Mouse (Mus musculus): ENCODE data around the gene Dspp. TPM values are rescaled to one million over a fixed set of nuclear protein-coding genes. Genes with fewer than 3 reads are reported as not detected.

Dspp gene
- polyA plus RNA-seq, 1 experiment from 2014 or later = 0.04 TPM

DNA sequence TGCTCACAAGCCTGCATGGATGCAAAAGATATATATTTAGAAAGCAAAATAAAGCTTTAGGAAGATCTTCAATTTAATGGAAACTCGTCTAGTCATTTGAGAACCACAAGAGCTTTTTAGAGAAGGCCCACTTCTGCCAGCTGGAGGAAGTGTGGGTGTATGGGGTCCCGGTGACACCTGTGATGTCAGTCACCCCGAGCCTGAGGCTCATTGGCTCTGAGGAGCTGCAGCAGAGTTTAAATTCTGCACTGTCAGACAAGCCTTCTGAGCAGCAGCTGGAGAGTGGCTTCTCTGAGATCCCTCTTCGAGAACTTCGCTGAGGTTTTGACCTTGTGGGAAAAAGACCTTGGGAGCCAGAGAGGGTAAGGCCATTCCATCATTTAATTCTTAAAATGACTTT is 31.8 kb downstream of the Dspp start, which contains the start of gene Dmp1:
Dmp1 (plus strand) TSS at position 263 of the 400 bp plus-strand sequence.
- no peak within 1 kb of the TSS for H3K4me2 ChIP-seq
- no peak for ATAC-seq (ENCODE audit: insufficient number of reproducible peaks, insufficient read depth, low FRiP score, low TSS enrichment, low read depth)
- H3K9ac ChIP-seq = no peak within 1 kb of the TSS
- H3K9me3 ChIP-seq = no peaks in the 10 kb centered on the region
- H3K4me3 ChIP-seq = no peak within 1 kb of the TSS
- WGBS = 71% methylated on average over 5 of the region's 5 CpGs
- H3K4me1 ChIP-seq = peaks cover 4% of the 10 kb centered on the region; the same call in 1 of the 2 replicates
- no peak within 1 kb of the TSS for H3K27ac ChIP-seq
- no peaks in the 10 kb centered on the region for H3K27me3 ChIP-seq
- no peaks in the 10 kb centered on the region for H3K36me3 ChIP-seq

DNA sequence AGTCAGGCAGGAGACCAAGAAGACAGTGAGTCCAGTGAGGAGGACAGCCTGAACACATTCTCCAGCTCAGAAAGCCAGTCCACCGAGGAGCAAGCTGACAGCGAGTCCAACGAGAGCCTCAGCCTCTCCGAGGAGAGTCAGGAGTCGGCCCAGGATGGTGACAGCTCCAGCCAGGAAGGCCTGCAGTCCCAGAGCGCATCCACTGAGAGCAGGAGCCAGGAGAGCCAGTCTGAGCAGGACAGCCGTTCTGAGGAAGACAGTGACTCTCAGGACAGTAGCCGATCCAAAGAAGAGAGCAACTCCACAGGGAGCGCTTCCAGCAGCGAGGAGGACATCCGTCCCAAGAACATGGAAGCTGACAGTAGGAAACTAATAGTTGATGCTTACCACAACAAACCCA is 42.0 kb downstream of the Dspp start:
- H3K4me1 ChIP-seq = no peaks in the 10 kb centered on the region
- ATAC-seq (ENCODE audit: insufficient number of reproducible peaks, insufficient read depth, low FRiP score, low TSS enrichment, low read depth) = no peak
- H3K4me2 ChIP-seq = no peak overlapping the region
- no peaks in the 10 kb centered on the region for H3K9me3 ChIP-seq
- H3K27ac ChIP-seq = no peak overlapping the region
- H3K36me3 ChIP-seq = no peaks in the 10 kb centered on the region
- no peak overlapping the region for H3K4me3 ChIP-seq
- no peaks in the 10 kb centered on the region for H3K27me3 ChIP-seq
- WGBS = 73% methylated on average over 11 of the region's 11 CpGs
- no peak overlapping the region for H3K9ac ChIP-seq

DNA sequence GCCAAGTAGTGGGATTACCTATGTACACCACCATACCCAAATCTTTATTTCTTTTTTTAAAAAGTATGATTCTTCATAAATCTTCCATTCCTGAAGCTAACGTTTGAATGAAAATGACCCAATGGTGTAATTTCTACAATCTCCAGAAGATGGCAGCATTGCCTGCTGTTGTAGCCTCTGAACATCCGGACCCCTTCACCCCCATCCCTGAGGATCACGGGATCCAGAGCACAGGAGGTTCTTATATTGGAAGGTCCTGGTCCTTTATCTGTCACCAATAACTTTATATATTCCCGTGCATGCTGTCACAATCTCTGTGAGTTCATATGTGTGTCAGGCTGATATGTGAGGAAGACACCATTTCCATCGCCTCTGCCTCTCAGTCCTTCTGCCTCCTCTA is 48.4 kb downstream of the Dspp start:
- 33% methylated on average over 5 of the region's 5 CpGs for WGBS
- Histone ChIP-seq H3K4me1 (no peaks in the 10 kb centered on the region), H3K9me3 (no peaks in the 10 kb centered on the region), H3K4me3 (no peak overlapping the region), H3K27ac (no peak overlapping the region), H3K9ac (no peak overlapping the region), H3K36me3 (no peaks in the 10 kb centered on the region), H3K4me2 (no peak overlapping the region), H3K27me3 (no peaks in the 10 kb centered on the region)
- ATAC-seq (ENCODE audit: insufficient number of reproducible peaks, insufficient read depth, low FRiP score, low TSS enrichment, low read depth) = no peak

DNA sequence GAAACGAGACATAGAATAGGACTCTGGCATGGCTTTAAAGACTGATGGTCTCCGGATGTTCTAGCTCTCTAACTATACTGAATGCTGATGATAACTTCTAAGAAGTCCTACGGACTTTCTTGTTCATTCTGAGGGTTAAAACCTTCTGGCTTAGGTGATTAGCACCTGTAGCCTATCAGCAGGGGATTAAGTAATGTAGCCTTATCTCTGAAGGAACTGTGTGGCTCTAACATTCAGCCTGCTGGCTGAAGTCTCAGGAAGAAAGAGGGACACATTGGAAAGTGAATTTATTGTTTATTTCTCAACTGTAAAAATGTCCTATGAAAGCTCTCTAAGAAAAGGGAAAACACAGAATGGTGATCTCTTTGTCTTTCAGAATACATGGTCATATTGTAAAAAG is 53.8 kb downstream of the Dspp start:
- H3K9me3 ChIP-seq = no peaks in the 10 kb centered on the region
- H3K27ac ChIP-seq = no peak overlapping the region
- H3K27me3 ChIP-seq = no peaks in the 10 kb centered on the region
- WGBS = 77% methylated on average over 3 of the region's 3 CpGs
- no peak overlapping the region for H3K4me2 ChIP-seq
- no peaks in the 10 kb centered on the region for H3K4me1 ChIP-seq
- H3K4me3 ChIP-seq = no peak overlapping the region
- H3K36me3 ChIP-seq = no peaks in the 10 kb centered on the region
- no peak overlapping the region for H3K9ac ChIP-seq
- ATAC-seq (ENCODE audit: insufficient number of reproducible peaks, insufficient read depth, low FRiP score, low TSS enrichment, low read depth) = no peak

DNA sequence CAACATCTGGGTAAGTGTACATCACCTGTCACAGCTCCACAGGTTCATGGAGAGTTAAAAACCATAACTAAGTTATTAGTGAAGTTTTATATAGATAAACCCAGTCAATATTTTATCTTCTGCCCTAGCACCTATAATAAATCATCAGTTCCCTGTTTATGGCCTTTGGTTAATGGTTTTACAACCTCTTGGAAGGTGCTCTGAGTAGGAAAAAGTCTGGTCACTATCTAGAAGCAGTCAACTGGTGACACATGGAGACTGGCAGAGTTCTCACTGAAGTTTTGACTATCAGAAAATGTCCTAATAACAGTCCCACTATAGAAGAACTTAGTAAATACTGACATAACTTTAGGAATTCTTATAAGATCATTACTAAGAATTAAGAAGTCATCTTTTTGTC is 54.2 kb downstream of the Dspp start:
- Histone ChIP-seq H3K36me3 (no peaks in the 10 kb centered on the region), H3K4me1 (no peaks in the 10 kb centered on the region), H3K9ac (no peak overlapping the region), H3K4me3 (no peak overlapping the region), H3K27ac (no peak overlapping the region), H3K9me3 (no peaks in the 10 kb centered on the region), H3K27me3 (no peaks in the 10 kb centered on the region), H3K4me2 (no peak overlapping the region)
- ATAC-seq (ENCODE audit: insufficient number of reproducible peaks, insufficient read depth, low FRiP score, low TSS enrichment, low read depth) = no peak

DNA sequence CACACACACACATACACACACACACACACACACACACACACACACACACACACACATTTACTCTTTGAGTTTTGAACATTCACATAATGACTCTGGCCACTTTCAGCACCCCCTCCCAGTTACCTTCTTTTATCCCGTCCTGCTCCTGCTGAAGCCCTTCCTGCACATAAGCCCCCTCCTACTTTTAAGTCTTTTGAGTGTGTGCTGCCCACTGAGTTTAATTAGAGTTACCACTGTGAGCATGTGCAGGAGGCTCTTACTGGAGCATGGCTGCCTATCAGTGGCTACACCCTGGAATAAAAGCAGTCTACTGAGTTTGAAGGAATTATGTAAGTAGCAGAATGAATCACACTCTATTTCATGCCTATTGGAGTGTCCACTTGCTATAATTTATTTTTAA is 58.0 kb downstream of the Dspp start:
- no peak for ATAC-seq (ENCODE audit: insufficient number of reproducible peaks, insufficient read depth, low FRiP score, low TSS enrichment, low read depth)
- Histone ChIP-seq H3K27ac (no peak overlapping the region), H3K27me3 (no peaks in the 10 kb centered on the region), H3K9ac (no peak overlapping the region), H3K36me3 (no peaks in the 10 kb centered on the region), H3K9me3 (no peaks in the 10 kb centered on the region), H3K4me3 (no peak overlapping the region), H3K4me1 (no peaks in the 10 kb centered on the region), H3K4me2 (no peak overlapping the region)
- 17% methylated on average over 1 of the region's 1 CpGs for WGBS

Other genes starting within 250 kb of the Dspp start
- 0.54 TPM in 1 of 2 replicates, not detected in the other for gene Hsd17b13, start 193.3 kb upstream of the Dspp start, polyA plus RNA-seq (2015; fragmentation: Nextera tagmentation; extraction: Ambion mirVana)
- gene Hsd17b11, start 148.8 kb upstream of the Dspp start, polyA plus RNA-seq (2015; fragmentation: Nextera tagmentation; extraction: Ambion mirVana) = 2.8 and 3.6 TPM in 2 replicates
- 63.0 and 64.0 TPM in 2 replicates for gene Nudt9, start 124.4 kb upstream of the Dspp start, polyA plus RNA-seq (2015; fragmentation: Nextera tagmentation; extraction: Ambion mirVana)
- gene Gm17660, start 93.1 kb upstream of the Dspp start, polyA plus RNA-seq (2015; fragmentation: Nextera tagmentation; extraction: Ambion mirVana) = not detected in 2 replicates
- 46.6 and 53.7 TPM in 2 replicates for gene Sparcl1, start 57.0 kb upstream of the Dspp start, polyA plus RNA-seq (2015; fragmentation: Nextera tagmentation; extraction: Ambion mirVana)
- gene Dmp1, start 31.9 kb downstream of the Dspp start, polyA plus RNA-seq (2015; fragmentation: Nextera tagmentation; extraction: Ambion mirVana) = 1.00 and 1.5 TPM in 2 replicates
- 239 and 390 TPM in 2 replicates for gene Ibsp, start 128.5 kb downstream of the Dspp start, polyA plus RNA-seq (2015; fragmentation: Nextera tagmentation; extraction: Ambion mirVana)
- gene Mepe, start 154.6 kb downstream of the Dspp start, polyA plus RNA-seq (2015; fragmentation: Nextera tagmentation; extraction: Ambion mirVana) = not detected in 2 replicates